Mouse (Mus musculus): Measurements from ENCODE around the gene Dapk3. TPM values are rescaled to one million over a fixed set of nuclear protein-coding genes. Genes with fewer than 3 reads are reported as not detected.

The Dapk3 gene
- polyA plus RNA-seq (2012; rRNA removed; ENCODE audit: low replicate concordance): 72.2 and 244 TPM in 2 replicates

DNA sequence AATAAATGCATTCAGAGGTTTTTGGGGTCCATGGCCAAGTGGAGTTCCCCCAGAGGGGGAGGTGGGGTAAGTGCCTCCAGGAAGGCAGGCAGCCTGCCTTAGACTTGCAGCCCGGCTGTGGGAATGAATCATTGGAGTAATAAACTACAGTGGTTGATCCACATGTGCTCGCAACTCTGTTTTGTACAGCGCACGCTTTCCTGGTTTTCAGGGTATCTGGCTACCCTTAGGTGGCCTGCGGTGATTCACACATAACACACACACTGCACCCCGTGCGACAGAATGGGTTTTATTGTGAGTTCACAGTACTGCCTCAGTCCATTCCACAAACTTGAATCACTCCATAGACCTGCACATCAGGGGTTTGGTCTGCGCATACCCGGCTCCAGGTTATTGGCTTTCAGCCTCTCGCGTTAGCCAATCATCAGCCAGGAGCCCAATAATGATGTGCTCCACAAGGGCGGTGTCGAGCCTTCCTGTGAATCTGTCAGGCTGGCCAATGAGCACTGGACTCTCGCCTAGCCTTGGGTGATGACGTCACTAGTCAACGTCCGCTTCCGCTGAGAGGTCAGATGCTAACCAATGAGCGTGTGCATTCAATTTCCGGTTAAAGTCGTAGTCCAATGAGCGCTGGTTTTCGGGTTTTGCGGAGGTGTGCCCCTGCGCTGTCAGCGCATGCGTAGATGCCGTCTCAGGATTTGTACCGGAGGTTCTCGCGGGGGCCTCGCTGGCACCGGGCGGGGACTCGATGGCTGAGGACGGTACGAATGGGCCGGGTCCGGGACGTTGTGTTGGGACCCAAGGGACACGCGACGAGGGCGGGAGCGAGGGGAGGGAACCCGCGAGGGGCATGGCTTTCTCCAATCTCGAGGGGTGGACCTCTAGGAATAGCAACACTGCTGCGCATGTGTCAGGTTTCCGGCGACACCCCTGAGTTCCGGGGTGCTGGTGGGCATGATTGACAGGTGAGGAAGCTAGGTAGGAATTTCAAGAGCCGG, at the start of gene Dapk3:
Dapk3 (plus strand) TSS at position 670 of the 998 bp plus-strand sequence.

DNA sequence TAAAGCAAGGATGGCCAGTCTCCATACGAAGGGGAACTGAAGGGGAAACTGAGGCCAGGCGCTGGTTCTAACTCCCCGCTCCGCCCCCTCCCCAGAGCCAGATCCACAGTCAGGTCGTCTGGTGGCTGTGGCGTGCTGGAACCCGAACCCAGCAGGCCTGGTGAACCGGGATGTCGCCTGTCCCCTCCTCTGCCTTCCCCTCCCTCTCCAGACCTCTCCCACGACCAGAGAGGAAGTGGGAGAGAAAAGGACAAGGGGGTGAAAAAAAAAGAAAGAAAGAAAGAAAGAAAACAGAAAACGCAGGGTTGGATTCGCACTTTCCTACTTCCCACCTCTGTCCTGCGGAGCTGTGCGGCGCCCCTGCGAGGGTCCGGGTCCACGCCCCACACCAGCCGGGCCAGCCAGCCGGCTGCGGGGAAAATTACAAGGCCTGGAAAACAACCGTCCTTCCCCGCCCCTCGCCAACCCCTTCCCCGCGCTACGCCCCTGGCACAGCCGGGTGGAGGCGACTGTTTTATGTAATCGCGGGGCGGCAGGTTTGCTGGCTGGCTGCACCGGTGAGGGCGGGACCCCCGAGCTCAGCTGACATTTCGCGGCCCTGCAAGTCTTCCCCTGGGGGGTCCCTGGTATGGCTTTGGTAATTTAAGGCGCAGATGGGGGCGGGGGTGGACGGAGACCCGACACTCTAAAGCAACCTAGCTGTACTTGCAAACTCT, 47.7 kb upstream of the Dapk3 start, which contains the start of gene Zbtb7a:
Zbtb7a (plus strand) TSS at position 255 of the 716 bp plus-strand sequence.

DNA sequence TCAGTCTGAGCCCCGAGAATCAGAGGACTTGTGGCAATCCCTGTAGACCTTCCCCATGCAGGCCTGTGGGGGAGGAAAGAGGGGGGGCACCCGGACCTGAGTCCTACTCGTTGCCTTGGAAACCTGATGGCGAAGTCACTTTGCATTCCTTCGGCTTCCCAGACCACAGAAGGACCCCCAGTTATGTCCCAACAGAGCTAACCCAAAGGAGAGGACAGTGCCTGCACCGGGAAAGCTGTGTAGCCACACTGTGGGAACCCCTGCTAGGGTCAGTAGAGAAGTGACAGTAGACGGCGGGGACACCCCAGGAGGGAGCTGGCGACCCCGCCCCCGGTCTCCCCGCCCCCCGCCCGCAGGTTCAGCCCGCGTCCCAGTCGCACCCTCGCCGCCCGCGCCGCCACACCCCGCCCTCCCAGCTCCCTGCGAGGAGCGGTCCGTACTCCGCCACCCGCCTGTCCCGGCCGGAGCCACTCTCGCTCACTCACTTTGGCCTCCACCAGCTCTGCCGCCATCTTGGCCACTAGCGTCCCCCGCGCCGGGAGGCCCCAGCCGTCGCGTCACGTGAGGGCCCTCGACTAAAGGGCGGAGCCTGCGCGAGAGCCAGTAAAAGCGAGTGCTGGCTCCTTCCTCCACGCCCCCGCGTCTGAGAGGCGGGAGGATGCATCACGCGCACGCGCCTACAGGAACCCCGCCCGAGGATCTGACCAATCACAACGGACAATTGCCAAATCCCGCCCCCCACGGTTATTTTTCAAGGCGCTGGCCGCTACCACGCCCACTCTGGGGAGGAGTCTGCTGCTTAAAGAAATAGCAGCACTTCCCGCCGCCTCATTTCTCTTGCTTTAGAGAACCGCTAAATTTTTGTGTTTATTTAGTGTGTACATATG, 15.4 kb upstream of the Dapk3 start, which contains the start of gene Pias4:
Pias4 (minus strand) TSS at position 724 of the 887 bp plus-strand sequence.

DNA sequence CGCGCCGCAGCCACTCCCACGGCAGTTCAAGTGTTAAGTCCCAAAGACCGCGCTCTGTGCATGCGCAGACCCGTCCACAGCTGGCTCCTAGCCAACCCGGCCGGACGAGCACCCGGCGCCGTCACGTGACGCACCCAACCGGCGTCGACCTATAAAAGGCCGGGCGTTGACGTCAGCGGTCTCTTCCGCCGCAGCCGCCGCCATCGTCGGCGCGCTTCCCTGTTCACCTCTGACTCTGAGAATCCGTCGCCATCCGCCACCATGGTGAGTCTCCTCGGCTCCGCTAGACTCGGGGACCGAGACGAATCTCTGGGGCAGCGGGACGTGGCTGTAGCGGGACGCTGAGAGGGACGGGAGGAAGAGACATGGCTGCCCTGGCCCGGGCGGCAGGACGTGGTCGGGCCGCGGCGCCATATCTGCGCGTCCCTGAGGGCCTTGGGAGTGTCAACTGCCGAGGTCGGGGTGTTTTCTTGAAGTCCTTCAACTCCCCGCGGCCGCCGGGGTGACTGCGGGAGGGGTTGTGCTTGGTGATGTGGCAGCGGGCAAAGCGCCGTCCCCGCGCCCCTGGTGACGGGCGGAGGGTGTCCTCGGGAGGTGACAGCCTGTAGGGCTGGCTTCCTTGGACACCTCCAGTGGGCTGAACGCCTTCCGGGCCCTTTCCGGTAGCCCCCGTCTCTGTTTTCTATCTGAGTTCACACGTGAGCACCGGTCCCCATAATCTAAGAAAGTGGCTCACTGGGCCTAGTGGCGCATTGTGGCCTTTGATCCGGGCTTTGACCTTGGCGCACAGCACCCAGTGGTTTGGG, 6.1 kb upstream of the Dapk3 start, which contains the start of gene Eef2:
Eef2 (plus strand) TSS at position 166 of the 806 bp plus-strand sequence.

DNA sequence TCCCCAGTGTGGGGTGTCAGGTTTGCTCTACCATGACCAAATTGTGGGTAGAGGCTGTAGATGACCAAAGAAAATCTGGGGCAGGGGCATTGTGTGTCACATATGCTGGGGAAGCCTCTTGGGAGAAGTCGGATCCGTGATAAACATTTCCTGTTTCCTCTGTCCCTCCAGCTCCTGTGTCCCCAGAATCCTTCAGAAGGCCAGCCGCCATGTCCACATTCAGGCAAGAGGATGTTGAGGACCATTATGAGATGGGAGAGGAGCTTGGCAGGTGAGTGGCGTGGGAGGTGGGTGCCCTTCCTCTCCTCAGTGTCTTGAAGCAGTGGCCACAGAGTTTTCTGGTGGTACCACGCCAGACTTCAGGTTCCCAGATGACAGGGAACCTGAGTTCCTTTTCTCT, 1.0 kb downstream of the Dapk3 start, which contains the start of gene 4930442H23Rik:
4930442H23Rik (minus strand) TSS at position 45 of the 400 bp plus-strand sequence.

DNA sequence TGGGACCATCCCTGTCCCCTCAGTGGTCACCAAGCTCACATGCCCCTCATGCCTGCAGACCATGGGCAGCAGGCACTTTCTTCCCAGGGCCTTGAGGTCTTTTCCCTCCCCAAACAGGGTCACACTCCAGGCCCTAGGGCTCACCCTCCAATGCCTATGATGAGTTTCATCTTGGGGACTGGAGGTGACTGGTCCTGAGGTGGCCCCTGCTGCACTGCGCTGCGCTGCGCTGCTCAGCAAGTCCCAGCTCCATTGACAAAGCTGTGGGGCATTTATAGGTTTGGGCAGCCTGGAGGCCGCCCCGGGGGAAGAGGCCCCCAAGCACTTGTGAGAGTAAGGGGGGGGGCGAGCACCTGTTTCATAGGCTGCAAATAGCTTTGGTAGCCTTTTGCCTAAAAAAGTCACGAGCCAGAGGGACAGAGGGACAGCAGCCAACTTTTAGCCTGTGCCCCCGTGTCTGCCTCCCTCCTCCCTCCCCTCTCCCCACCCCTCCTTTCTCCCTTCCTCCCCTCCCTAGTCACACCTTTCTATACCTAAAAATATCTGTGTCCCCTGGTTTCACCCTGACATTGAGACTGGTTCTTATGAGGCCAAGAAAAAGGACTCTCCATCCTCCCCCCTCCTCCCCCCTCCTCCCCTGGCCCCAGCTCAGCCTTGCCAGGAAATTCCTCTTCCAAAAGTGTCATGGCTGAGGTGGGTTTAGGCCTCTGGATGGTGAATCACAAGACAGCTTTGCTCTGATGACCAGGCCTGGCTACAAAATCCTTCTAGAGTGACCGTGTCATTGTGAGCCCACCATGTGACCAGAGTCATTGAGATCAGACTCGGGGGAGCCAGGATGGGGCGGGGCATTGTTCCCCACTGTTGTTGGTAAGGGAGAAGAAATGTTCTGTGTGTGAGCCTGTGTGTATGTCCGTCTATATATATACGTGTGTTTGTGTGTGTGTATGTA, 19.3 kb downstream of the Dapk3 start, which contains the start of gene Nmrk2:
Nmrk2 (minus strand) TSS at position 245 of the 952 bp plus-strand sequence.

DNA sequence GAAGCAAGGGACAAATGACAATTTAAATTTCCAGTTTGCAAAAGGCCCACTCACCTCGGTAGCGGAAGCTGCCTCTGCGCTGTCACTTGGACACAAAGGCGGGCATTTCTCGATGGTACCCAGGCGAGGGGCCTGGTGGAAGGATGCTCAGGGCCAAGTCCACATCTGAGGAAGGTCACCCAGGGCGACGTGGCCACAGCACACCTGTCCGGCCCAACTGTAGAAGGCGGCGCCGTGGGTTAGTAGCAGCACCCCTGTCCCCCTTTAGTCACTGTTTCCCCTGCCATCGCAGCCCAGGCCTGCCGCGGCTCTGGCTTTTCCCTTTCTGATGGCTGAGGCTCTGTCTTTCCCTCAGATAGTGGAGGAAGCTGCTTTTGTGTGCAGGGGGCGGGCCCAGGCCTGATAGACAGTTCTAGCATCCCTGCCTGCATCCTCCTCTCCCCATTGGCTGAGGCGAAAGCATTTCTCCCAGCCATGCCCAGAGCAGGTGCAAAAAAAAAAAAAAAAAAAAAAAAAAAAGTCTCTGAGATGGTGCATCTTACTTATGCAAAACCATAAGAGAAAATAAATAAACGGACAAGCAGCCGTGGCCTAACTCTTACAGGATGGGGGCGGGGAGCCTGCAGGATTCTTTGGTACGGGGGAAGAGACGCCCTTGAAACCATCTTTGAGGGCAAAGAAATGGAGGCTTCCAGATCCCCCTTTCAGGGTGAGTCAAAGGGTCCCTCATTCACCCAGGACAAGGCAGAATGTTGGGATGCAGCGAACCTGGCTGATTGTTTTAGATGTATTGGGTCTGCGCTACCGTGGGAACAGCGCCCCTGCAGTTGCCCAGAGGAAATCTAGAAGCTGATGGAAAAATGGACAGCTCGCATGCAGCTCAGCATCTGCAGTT, 47.9 kb downstream of the Dapk3 start, which contains the start of gene Atcay:
Atcay (minus strand) TSS at position 396 of the 895 bp plus-strand sequence.

DNA sequence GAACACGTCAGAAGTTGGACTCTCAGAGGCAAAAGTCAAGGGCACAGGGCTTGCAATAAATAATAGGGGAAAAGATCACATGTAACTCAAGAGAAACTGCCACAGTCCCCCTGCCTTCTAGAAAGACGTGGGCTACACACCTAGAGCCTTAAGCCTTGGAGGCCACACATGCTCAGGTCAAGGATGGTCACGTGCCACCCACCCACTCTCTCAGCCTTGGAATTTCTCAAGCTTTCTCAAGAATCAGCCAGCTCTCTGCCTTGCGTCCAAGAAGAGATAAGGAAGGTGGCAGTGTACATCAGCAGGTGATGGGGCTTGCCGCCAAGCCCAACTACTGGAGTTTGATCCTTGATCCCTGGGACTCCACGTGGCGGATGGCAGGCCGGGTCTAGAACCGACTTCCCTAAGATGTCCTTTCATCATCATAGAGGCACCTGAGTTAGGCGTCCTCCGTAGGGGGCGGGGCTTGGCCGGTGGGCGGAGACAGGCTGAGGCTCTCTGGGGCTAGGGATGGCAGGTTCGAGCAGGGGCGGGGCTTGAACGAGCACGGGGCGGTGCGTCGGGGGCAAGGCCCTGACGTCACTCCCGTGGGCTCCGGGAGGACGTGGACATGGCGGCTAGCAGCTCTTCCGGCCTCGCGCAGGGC, 49.9 kb downstream of the Dapk3 start, which contains the start of gene Zfr2:
Zfr2 (plus strand) TSS at position 576 of the 646 bp plus-strand sequence.

Other genes with a start within 250 kb of the Dapk3 start
- 0.56 and 1.3 TPM in 2 replicates for gene Gng7, start 168.1 kb upstream of the Dapk3 start, polyA plus RNA-seq (2012; rRNA removed; ENCODE audit: low replicate concordance)
- gene Diras1, start 157.3 kb upstream of the Dapk3 start, polyA plus RNA-seq (2012; rRNA removed; ENCODE audit: low replicate concordance): 0.29 and 0.68 TPM in 2 replicates
- 26.2 and 32.8 TPM in 2 replicates for gene Slc39a3, start 145.6 kb upstream of the Dapk3 start, polyA plus RNA-seq (2012; rRNA removed; ENCODE audit: low replicate concordance)
- gene Sgta, start 122.8 kb upstream of the Dapk3 start, polyA plus RNA-seq (2012; rRNA removed; ENCODE audit: low replicate concordance): 180 and 258 TPM in 2 replicates
- 29.1 and 33.7 TPM in 2 replicates for gene Thop1, start 113.0 kb upstream of the Dapk3 start, polyA plus RNA-seq (2012; rRNA removed; ENCODE audit: low replicate concordance)
- gene Creb3l3, start 84.1 kb upstream of the Dapk3 start, polyA plus RNA-seq (2012; rRNA removed; ENCODE audit: low replicate concordance): 262 and 513 TPM in 2 replicates
- 600 and 1,069 TPM in 2 replicates for gene Map2k2, start 77.1 kb upstream of the Dapk3 start, polyA plus RNA-seq (2012; rRNA removed; ENCODE audit: low replicate concordance)
- gene Zbtb7a, start 47.8 kb upstream of the Dapk3 start, polyA plus RNA-seq (2012; rRNA removed; ENCODE audit: low replicate concordance): 88.4 and 143 TPM in 2 replicates
- 37.3 and 44.2 TPM in 2 replicates for gene Pias4, start 15.1 kb upstream of the Dapk3 start, polyA plus RNA-seq (2012; rRNA removed; ENCODE audit: low replicate concordance)
- 846 and 1,140 TPM in 2 replicates for gene Eef2, start 6.4 kb upstream of the Dapk3 start, polyA plus RNA-seq (2012; rRNA removed; ENCODE audit: low replicate concordance)
- not detected in 2 replicates for gene 4930442H23Rik, start 844 bp downstream of the Dapk3 start, polyA plus RNA-seq (2012; rRNA removed; ENCODE audit: low replicate concordance)
- gene Nmrk2, start 19.0 kb downstream of the Dapk3 start, polyA plus RNA-seq (2012; rRNA removed; ENCODE audit: low replicate concordance): not detected in 2 replicates
- gene Atcay, start 47.8 kb downstream of the Dapk3 start, polyA plus RNA-seq (2012; rRNA removed; ENCODE audit: low replicate concordance): 0.55 and 0.60 TPM in 2 replicates
- gene Zfr2, start 50.1 kb downstream of the Dapk3 start, polyA plus RNA-seq (2012; rRNA removed; ENCODE audit: low replicate concordance): 9.4 and 11.0 TPM in 2 replicates
- gene Matk, start 69.9 kb downstream of the Dapk3 start, polyA plus RNA-seq (2012; rRNA removed; ENCODE audit: low replicate concordance): 6.3 and 7.7 TPM in 2 replicates
- gene Mrpl54, start 83.9 kb downstream of the Dapk3 start, polyA plus RNA-seq (2012; rRNA removed; ENCODE audit: low replicate concordance): 168 and 195 TPM in 2 replicates
- gene Apba3, start 84.0 kb downstream of the Dapk3 start, polyA plus RNA-seq (2012; rRNA removed; ENCODE audit: low replicate concordance): 133 and 217 TPM in 2 replicates
- gene Tjp3, start 108.6 kb downstream of the Dapk3 start, polyA plus RNA-seq (2012; rRNA removed; ENCODE audit: low replicate concordance): 181 and 192 TPM in 2 replicates
- gene Pip5k1c, start 110.0 kb downstream of the Dapk3 start, polyA plus RNA-seq (2012; rRNA removed; ENCODE audit: low replicate concordance): 40.1 and 52.6 TPM in 2 replicates
- gene Cactin, start 138.1 kb downstream of the Dapk3 start, polyA plus RNA-seq (2012; rRNA removed; ENCODE audit: low replicate concordance): 18.0 and 21.0 TPM in 2 replicates
- gene Tbxa2r, start 145.7 kb downstream of the Dapk3 start, polyA plus RNA-seq (2012; rRNA removed; ENCODE audit: low replicate concordance): 10.9 and 12.5 TPM in 2 replicates
- 1.3 and 1.4 TPM in 2 replicates for gene Gipc3, start 160.3 kb downstream of the Dapk3 start, polyA plus RNA-seq (2012; rRNA removed; ENCODE audit: low replicate concordance)
- 221 and 244 TPM in 2 replicates for gene Hmg20b, start 167.5 kb downstream of the Dapk3 start, polyA plus RNA-seq (2012; rRNA removed; ENCODE audit: low replicate concordance)
- gene Mfsd12, start 174.5 kb downstream of the Dapk3 start, polyA plus RNA-seq (2012; rRNA removed; ENCODE audit: low replicate concordance): 14.7 and 31.5 TPM in 2 replicates
- gene 4930404N11Rik, start 182.8 kb downstream of the Dapk3 start, polyA plus RNA-seq (2012; rRNA removed; ENCODE audit: low replicate concordance): 9.2 and 36.1 TPM in 2 replicates
- gene Fzr1, start 195.5 kb downstream of the Dapk3 start, polyA plus RNA-seq (2012; rRNA removed; ENCODE audit: low replicate concordance): 85.3 and 131 TPM in 2 replicates
- gene Dohh, start 201.4 kb downstream of the Dapk3 start, polyA plus RNA-seq (2012; rRNA removed; ENCODE audit: low replicate concordance): 83.2 and 110 TPM in 2 replicates
- gene Gm48551, start 201.5 kb downstream of the Dapk3 start, polyA plus RNA-seq (2012; rRNA removed; ENCODE audit: low replicate concordance): 1.3 and 3.5 TPM in 2 replicates
- gene Gm48552, start 206.0 kb downstream of the Dapk3 start, polyA plus RNA-seq (2012; rRNA removed; ENCODE audit: low replicate concordance): 4.4 and 4.7 TPM in 2 replicates
- 6,225 and 12,735 TPM in 2 replicates for gene Smim24, start 210.0 kb downstream of the Dapk3 start, polyA plus RNA-seq (2012; rRNA removed; ENCODE audit: low replicate concordance)

Measured in duodenum, adult 2 months (tissue).